Mouse (Mus musculus) erythroblast, embryonic 14.5 days (primary cell): Measurements from ENCODE around the gene Xpo6.

Experiments
- GATA1 ChIP-seq: IDR thresholded peaks from 2 replicates; pipeline ENCODE4 v1.6.1; 2012; ENCODE audit warnings: low read length, inconsistent platforms, mixed read lengths
- TAL1 ChIP-seq: IDR thresholded peaks from 3 replicates; pipeline ENCODE4 v1.6.1; 2012; ENCODE audit warnings: low read length, inconsistent platforms, mixed read lengths

DNA sequence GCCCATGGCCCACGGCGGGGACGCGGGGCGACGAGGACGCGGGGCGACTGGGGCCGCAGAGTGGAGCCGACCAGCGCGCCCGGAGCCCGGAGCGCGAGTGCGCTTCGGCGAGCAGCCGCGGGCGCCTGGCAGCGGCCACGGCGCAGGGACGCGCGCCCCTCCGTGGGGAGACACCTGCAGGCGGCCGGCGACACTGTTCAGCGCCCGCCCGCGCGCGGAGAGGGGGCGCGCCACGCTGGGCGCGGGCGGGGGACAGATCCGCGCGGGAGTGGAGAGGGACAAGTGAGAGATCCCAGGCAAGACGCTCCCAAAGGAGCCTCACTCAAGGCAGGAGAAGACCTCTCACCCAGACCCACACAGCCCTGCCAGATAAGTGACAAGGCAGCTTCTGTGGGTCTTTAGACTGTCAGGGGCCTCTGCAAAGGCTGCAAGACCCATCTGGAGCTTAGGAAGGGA lies 118.0 kb downstream of the Xpo6 start, which contains the start of gene Gsg1l:
- no peak for TF ChIP-seq GATA1
- no peak for TF ChIP-seq TAL1
